Mouse (Mus musculus) ES-E14 (cell line): ENCODE measurements around the gene Izumo3.

ENCODE experiments used
- CHD2 ChIP-seq: IDR thresholded peaks from 2 replicates; pipeline ENCODE4 v1.6.1; 2014; ENCODE audit warnings: mild to moderate bottlenecking, low read depth, low read length, inconsistent platforms
- HCFC1 ChIP-seq: IDR thresholded peaks from 2 replicates; pipeline ENCODE4 v1.6.1; 2012; ENCODE audit warnings: low read length, inconsistent platforms, borderline replicate concordance; ENCODE audit not compliant: insufficient read depth
- ZC3H11A ChIP-seq: IDR thresholded peaks from 2 replicates; pipeline ENCODE4 v1.6.1; 2012; ENCODE audit warnings: low read depth, mild to moderate bottlenecking, inconsistent platforms, low read length, borderline replicate concordance
- ZNF384 ChIP-seq: IDR thresholded peaks from 2 replicates; pipeline ENCODE4 v1.6.1; 2012; ENCODE audit warnings: low read depth, low read length, inconsistent platforms

GRCm38 (mm10) chr4:92111390-92111988, 35.5 kb downstream of the Izumo3 start:
- no peak for TF ChIP-seq ZNF384
- TF ChIP-seq CHD2, result no peak
- no peak for TF ChIP-seq HCFC1
- no peak for TF ChIP-seq ZC3H11A
